Mouse (Mus musculus) colon, adult 2 months (tissue): ENCODE measurements around the gene Gpr88. TPM values are rescaled to one million over a fixed set of nuclear protein-coding genes. Genes with fewer than 3 reads are reported as not detected.

Experiments used
- polyA plus RNA-seq: library from polyadenylated mRNA; depleted of rRNA; stranded (reverse); fragments of >200 nt; gene quantifications from 2 replicates; pipeline ENCODE4 v1.2.3, GENCODE M21; 2012; rRNA removed

Gpr88 gene
- 0.67 and 1.0 TPM in 2 replicates for polyA plus RNA-seq

GRCm38 (mm10) chr3:116253077-116253531 is at the start of gene Gpr88:
Gene Gpr88 (minus strand): TSS chr3:116253503.

Other genes with a start within 250 kb of the Gpr88 start
- gene Slc30a7, start 246.1 kb downstream of the Gpr88 start, polyA plus RNA-seq, result 13.2 and 14.0 TPM in 2 replicates
- 7.3 and 8.7 TPM in 2 replicates for gene Extl2, start 246.0 kb downstream of the Gpr88 start, polyA plus RNA-seq
- gene Vcam1, start 123.8 kb downstream of the Gpr88 start, polyA plus RNA-seq, result 1.1 and 1.6 TPM in 2 replicates
- 14.8 and 17.9 TPM in 2 replicates for gene Cdc14a, start 170.5 kb upstream of the Gpr88 start, polyA plus RNA-seq